Mouse (Mus musculus) neural tube, embryonic 11.5 days (tissue): Measurements from ENCODE around the gene Tcf25. TPM values are rescaled to one million over a fixed set of nuclear protein-coding genes. Genes with fewer than 3 reads are reported as not detected.

Experiments
- ATAC-seq: fragments of 200-750 bp; cut with Nextera tagmentation; 2 replicates; pipeline ENCODE4 v1.8.0; 2017; ENCODE audit warnings: moderate number of reproducible peaks, mild to moderate bottlenecking, moderate TSS enrichment, moderate library complexity; ENCODE audit not compliant: insufficient read depth, low FRiP score, low TSS enrichment
- DNase-seq: peaks from one replicate; pipeline ENCODE4 v3.0.0-alpha.2; 2015; ENCODE audit warnings: low spot score
- H3K27ac ChIP-seq: fragments of 300-500 bp; sonication (generic); 2 replicates; pipeline ENCODE4 v1.5.1; 2014; ENCODE audit warnings: low read depth, mild to moderate bottlenecking, low read length
- H3K27me3 ChIP-seq: fragments of 300-500 bp; sonication (generic); 2 replicates; pipeline ENCODE4 v1.6.1; 2014; ENCODE audit warnings: mild to moderate bottlenecking, low read length, mixed read lengths; ENCODE audit not compliant: control insufficient read depth, insufficient read depth
- H3K36me3 ChIP-seq: fragments of 300-500 bp; sonication (generic); 2 replicates; pipeline ENCODE4 v1.6.1; 2014; ENCODE audit warnings: mild to moderate bottlenecking, low read length, moderate library complexity, mixed read lengths; ENCODE audit not compliant: control insufficient read depth, insufficient read depth
- H3K4me1 ChIP-seq: fragments of 300-500 bp; sonication (generic); 2 replicates; pipeline ENCODE4 v1.6.1; 2014; ENCODE audit warnings: low read length, mixed read lengths; ENCODE audit not compliant: control insufficient read depth, insufficient read depth
- H3K4me2 ChIP-seq: fragments of 300-500 bp; sonication (generic); 2 replicates; pipeline ENCODE4 v1.6.1; 2014; ENCODE audit warnings: low read depth, mild to moderate bottlenecking, moderate library complexity
- H3K4me3 ChIP-seq: fragments of 300-500 bp; sonication (generic); 2 replicates; pipeline ENCODE4 v1.5.1; 2014; ENCODE audit warnings: low read depth, low read length
- H3K9ac ChIP-seq: fragments of 300-500 bp; sonication (generic); 2 replicates; pipeline ENCODE4 v1.6.1; 2014; ENCODE audit warnings: mild to moderate bottlenecking, low read length
- H3K9me3 ChIP-seq: fragments of 300-500 bp; sonication (generic); 2 replicates; pipeline ENCODE4 v1.6.1; 2016; ENCODE audit warnings: low read length; ENCODE audit not compliant: control insufficient read depth
- WGBS: fragments of 180-500 bp; shearing (Covaris S2); extraction: QIAGEN DNeasy Blood & Tissue Kit; methylation state at CpG from one replicate; pipeline ENCODE4 v1.1.7; 2014; 5-methylcytosine and 5-hydroxymethylcytosine counted together
- polyA plus RNA-seq: library from polyadenylated mRNA; unstranded; fragments of >200 nt; fragmentation: Nextera tagmentation; extraction: Ambion mirVana; gene quantifications from 2 replicates; pipeline ENCODE4 v1.2.1, GENCODE M21; 2014

Tcf25 gene
- 211 and 217 TPM in 2 replicates for polyA plus RNA-seq

- under 1% methylated on average over 75 of the region's 75 CpGs for WGBS
- Histone ChIP-seq H3K9ac (peak within 1 kb of the TSS; percentile 77), H3K27me3 (no peaks in the 10 kb centered on the region), H3K4me3 (peak within 1 kb of the TSS; percentile 82), H3K4me1 (peaks cover 6% of the 10 kb centered on the region; the same call in 1 of the 2 replicates), H3K9me3 (no peaks in the 10 kb centered on the region), H3K4me2 (peak within 1 kb of the TSS; percentile 67), H3K27ac (peak within 1 kb of the TSS; percentile 92), H3K36me3 (no peaks in the 10 kb centered on the region)
- ATAC-seq = peak; percentile 90
- peak; percentile 97 for DNase-seq
Observed at GRCm38 (mm10) chr8:123373403-123374238, at the start of gene Tcf25. Gene Tcf25, plus strand, starts transcription at chr8:123373753.

- 100% methylated on average over 2 of the region's 2 CpGs for WGBS
- no peaks in the 10 kb centered on the region for H3K27me3 ChIP-seq
Observed at GRCm38 (mm10) chr8:123328552-123328951, 45.0 kb upstream of the Tcf25 start.

GRCm38 (mm10) chr8:123329350-123329749, 44.2 kb upstream of the Tcf25 start:
- Histone ChIP-seq H3K9ac (no peak overlapping the region), H3K27me3 (no peaks in the 10 kb centered on the region), H3K4me1 (peaks cover 8% of the 10 kb centered on the region; the same call in 1 of the 2 replicates), H3K4me2 (no peak overlapping the region), H3K9me3 (no peaks in the 10 kb centered on the region), H3K4me3 (no peak overlapping the region), H3K36me3 (no peaks in the 10 kb centered on the region), H3K27ac (no peak overlapping the region)
- DNase-seq (no peak), ATAC-seq (no peak)
- 90% methylated on average over 4 of the region's 4 CpGs for WGBS

More at GRCm38 (mm10) chr8:123328552-123328951, 45.0 kb upstream of the Tcf25 start:
- Histone ChIP-seq H3K36me3 (no peaks in the 10 kb centered on the region), H3K9me3 (no peaks in the 10 kb centered on the region), H3K9ac (no peak overlapping the region), H3K4me3 (no peak overlapping the region), H3K27ac (no peak overlapping the region), H3K4me1 (peaks cover 7% of the 10 kb centered on the region; the same call in 1 of the 2 replicates), H3K4me2 (no peak overlapping the region)
- DNase-seq (no peak), ATAC-seq (no peak)

- Histone ChIP-seq H3K9ac (no peak overlapping the region), H3K27ac (no peak overlapping the region), H3K4me1 (peaks cover 8% of the 10 kb centered on the region; the same call in 1 of the 2 replicates), H3K4me3 (no peak overlapping the region), H3K4me2 (no peak overlapping the region), H3K27me3 (no peaks in the 10 kb centered on the region), H3K36me3 (no peaks in the 10 kb centered on the region), H3K9me3 (no peaks in the 10 kb centered on the region)
- no peak for ATAC-seq
- no peak for DNase-seq
- 68% methylated on average over 5 of the region's 5 CpGs for WGBS
Observed at GRCm38 (mm10) chr8:123329961-123330360, 43.6 kb upstream of the Tcf25 start.

GRCm38 (mm10) chr8:123330701-123331100, 42.9 kb upstream of the Tcf25 start:
- WGBS = 82% methylated on average over 6 of the region's 6 CpGs
- Histone ChIP-seq H3K27me3 (no peaks in the 10 kb centered on the region), H3K9ac (no peak overlapping the region), H3K27ac (no peak overlapping the region), H3K9me3 (no peaks in the 10 kb centered on the region), H3K36me3 (no peaks in the 10 kb centered on the region), H3K4me1 (peaks cover 8% of the 10 kb centered on the region; the same call in 1 of the 2 replicates), H3K4me3 (no peak overlapping the region), H3K4me2 (no peak overlapping the region)
- ATAC-seq (no peak), DNase-seq (no peak)

DNA sequence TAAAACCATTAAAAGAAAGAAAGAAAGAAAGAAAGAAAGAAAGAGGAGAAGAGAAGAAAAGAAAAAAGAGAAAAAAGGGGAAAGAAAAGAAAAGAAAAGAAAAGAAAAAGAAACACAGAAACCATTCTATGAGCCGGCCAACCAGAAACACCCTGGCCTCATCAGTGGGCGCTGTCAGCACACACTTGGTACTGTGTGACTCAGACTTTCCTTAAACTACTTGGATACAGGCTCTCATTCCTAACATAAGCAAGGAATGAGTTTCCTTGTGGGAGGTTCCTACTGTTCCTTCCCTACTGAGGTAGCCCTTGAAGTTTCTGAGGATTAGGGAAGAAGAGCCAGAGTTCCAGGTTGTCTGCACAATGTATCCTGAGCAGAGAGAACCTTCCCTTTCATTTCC, 42.3 kb upstream of the Tcf25 start:
- H3K4me2 ChIP-seq = no peak overlapping the region

GRCm38 (mm10) chr8:123331810-123332209, 41.7 kb upstream of the Tcf25 start:
- H3K4me2 ChIP-seq = peak overlapping the region; percentile 75
- no peak for DNase-seq
- peaks cover 8% of the 10 kb centered on the region; the same call in 1 of the 2 replicates for H3K4me1 ChIP-seq
- peak overlapping the region; percentile 81 for H3K4me3 ChIP-seq
- H3K9ac ChIP-seq = no peak overlapping the region
- ATAC-seq = no peak
- no peaks in the 10 kb centered on the region for H3K9me3 ChIP-seq
- WGBS = 31% methylated on average over 8 of the region's 8 CpGs
- no peaks in the 10 kb centered on the region for H3K27me3 ChIP-seq
- H3K27ac ChIP-seq = peak overlapping the region; percentile 73; the same call in 1 of the 2 replicates
- no peaks in the 10 kb centered on the region for H3K36me3 ChIP-seq

More for the DNA sequence above, 42.3 kb upstream of the Tcf25 start:
- no peak overlapping the region for H3K27ac ChIP-seq
- H3K4me1 ChIP-seq = peaks cover 8% of the 10 kb centered on the region; the same call in 1 of the 2 replicates
- ATAC-seq = no peak
- no peak overlapping the region for H3K9ac ChIP-seq
- H3K27me3 ChIP-seq = no peaks in the 10 kb centered on the region
- no peak for DNase-seq
- no peaks in the 10 kb centered on the region for H3K36me3 ChIP-seq
- WGBS = 82% methylated on average over 2 of the region's 2 CpGs
- H3K9me3 ChIP-seq = no peaks in the 10 kb centered on the region
- no peak overlapping the region for H3K4me3 ChIP-seq

- WGBS = under 1% methylated on average over 82 of the region's 85 CpGs
- H3K9me3 ChIP-seq = no peaks in the 10 kb centered on the region
- H3K36me3 ChIP-seq = no peaks in the 10 kb centered on the region
- peak within 1 kb of the TSS; percentile 81 for H3K4me3 ChIP-seq
- peak; percentile 84 for ATAC-seq
- H3K4me1 ChIP-seq = peaks cover 8% of the 10 kb centered on the region; the same call in 1 of the 2 replicates
- H3K27ac ChIP-seq = peak within 1 kb of the TSS; percentile 73
- no peaks in the 10 kb centered on the region for H3K27me3 ChIP-seq
- peak within 1 kb of the TSS; percentile 75 for H3K4me2 ChIP-seq
- peak; percentile 94 for DNase-seq
- peak within 1 kb of the TSS; percentile 84 for H3K9ac ChIP-seq
Observed at GRCm38 (mm10) chr8:123332262-123333090, 41.1 kb upstream of the Tcf25 start, which contains the start of gene Spire2. Gene Spire2, plus strand, starts transcription at chr8:123332713.
